Mouse (Mus musculus) embryonic stem cell, embryonic (primary cell): ENCODE data around the gene Lnpk.

Experiments
- CTCF ChIA-PET, 4 experiments: fragments of 300-600 bp in 2 of 4; fragments of 350-600 bp in 2 of 4; sonication (Branson Sonifier 250); formaldehyde crosslinking; loops; one replicate each; lab custom pipeline; 2022; ENCODE audit warnings: inconsistent platforms in 2 of 4; lab: Charles Lee
- POLR2A ChIA-PET, 4 experiments: fragments of 300-600 bp in 2 of 4; fragments of 350-600 bp in 2 of 4; sonication (Branson Sonifier 250); formaldehyde crosslinking; loops; one replicate each; lab custom pipeline; 2022; ENCODE audit warnings: antibody characterized with exemption in 4 of 4, inconsistent platforms in 1 of 4; lab: Charles Lee

Gene Lnpk

GRCm38 (mm10) chr2:74578843-74579489 is at the start of gene Lnpk:
Lnpk (minus strand) TSS chr2:74579435.
- CTCF ChIA-PET = interaction anchor here in 1 of 4 experiments (1.3 kb wide), 1 partner anchor 79 kb away, joined by 3 read pairs; no protein-coding TSS in a partner anchor
- POLR2A ChIA-PET = interaction anchor here in 3 of 4 experiments (0.8 to 2.3 kb wide), 8 partner anchors 11 to 21 kb away, joined by 3 to 10 read pairs (median 4); no protein-coding TSS in a partner anchor

GRCm38 (mm10) chr2:74620368-74620767 is 41.1 kb upstream of the Lnpk start:
- CTCF ChIA-PET = interaction anchor here in 3 of 4 experiments (0.6 to 1.4 kb wide), 4 partner anchors 14 to 507 kb away, joined by 3 to 13 read pairs (median 4); no protein-coding TSS in a partner anchor
- POLR2A ChIA-PET = interaction anchor here in 1 of 4 experiments (0.7 kb wide), 1 partner anchor 456 kb away, joined by 4 read pairs; no protein-coding TSS in a partner anchor

- CTCF ChIA-PET = interaction anchor here in 3 of 4 experiments (0.6 to 1.4 kb wide), 4 partner anchors 16 to 547 kb away, joined by 3 to 13 read pairs (median 4); no protein-coding TSS in a partner anchor
- POLR2A ChIA-PET = interaction anchor here in 1 of 4 experiments (0.7 kb wide), 1 partner anchor 455 kb away, joined by 4 read pairs; no protein-coding TSS in a partner anchor
Observed at GRCm38 (mm10) chr2:74619676-74620246, 40.5 kb upstream of the Lnpk start.

GRCm38 (mm10) chr2:74617706-74618105 is 38.5 kb upstream of the Lnpk start:
- CTCF ChIA-PET = no interaction called here

GRCm38 (mm10) chr2:74611406-74611805 is 32.2 kb upstream of the Lnpk start:
- POLR2A ChIA-PET = interaction anchor here in 1 of 4 experiments (0.6 kb wide), 1 partner anchor 56 kb away, joined by 3 read pairs; no protein-coding TSS in a partner anchor
- CTCF ChIA-PET = no interaction called here

More at GRCm38 (mm10) chr2:74617706-74618105, 38.5 kb upstream of the Lnpk start:
- POLR2A ChIA-PET = no interaction called here

- POLR2A ChIA-PET = interaction anchor here in 1 of 4 experiments (0.6 kb wide), 2 partner anchors 128 to 609 kb away, joined by 4 to 9 read pairs; no protein-coding TSS in a partner anchor
Observed at GRCm38 (mm10) chr2:74609350-74609749, 30.1 kb upstream of the Lnpk start.

GRCm38 (mm10) chr2:74606087-74606760 is 27.0 kb upstream of the Lnpk start:
- CTCF ChIA-PET = interaction anchor here in 1 of 4 experiments (0.6 kb wide), 1 partner anchor 14 kb away, joined by 3 read pairs; no protein-coding TSS in a partner anchor
- POLR2A ChIA-PET = no interaction called here

More at GRCm38 (mm10) chr2:74609350-74609749, 30.1 kb upstream of the Lnpk start:
- CTCF ChIA-PET = interaction anchor here in 1 of 4 experiments (0.7 kb wide), 1 partner anchor 33 kb away, joined by 4 read pairs; no protein-coding TSS in a partner anchor

- CTCF ChIA-PET = no interaction called here
- POLR2A ChIA-PET = no interaction called here
Observed at GRCm38 (mm10) chr2:74604011-74604410, 24.8 kb upstream of the Lnpk start.

GRCm38 (mm10) chr2:74602483-74602882 is 23.2 kb upstream of the Lnpk start:
- POLR2A ChIA-PET = no interaction called here

GRCm38 (mm10) chr2:74597169-74597568 is 17.9 kb upstream of the Lnpk start:
- ChIA-PET POLR2A (no interaction called here), CTCF (no interaction called here)

More at GRCm38 (mm10) chr2:74602483-74602882, 23.2 kb upstream of the Lnpk start:
- CTCF ChIA-PET = no interaction called here

- POLR2A ChIA-PET = no interaction called here
- CTCF ChIA-PET = no interaction called here
Observed at GRCm38 (mm10) chr2:74596094-74596493, 16.9 kb upstream of the Lnpk start.

GRCm38 (mm10) chr2:74578146-74578842 is 941 bp downstream of the Lnpk start:
- ChIA-PET POLR2A (interaction anchor here (0.5 to 2.3 kb wide), 11 partner anchors 9 to 21 kb away, joined by 3 to 10 read pairs (median 4); no protein-coding TSS in a partner anchor), CTCF (interaction anchor here in 1 of 4 experiments (1.3 kb wide), 1 partner anchor 80 kb away, joined by 3 read pairs; no protein-coding TSS in a partner anchor)

GRCm38 (mm10) chr2:74570390-74570789 is 8.8 kb downstream of the Lnpk start:
- ChIA-PET CTCF (no interaction called here), POLR2A (interaction anchor here in 1 of 4 experiments (0.7 kb wide), 1 partner anchor 489 kb away, joined by 5 read pairs; no protein-coding TSS in a partner anchor)

- ChIA-PET POLR2A (interaction anchor here in 1 of 4 experiments (1.3 kb wide), 1 partner anchor 18 kb away, joined by 3 read pairs; no protein-coding TSS in a partner anchor), CTCF (no interaction called here)
Observed at GRCm38 (mm10) chr2:74559822-74560221, 19.4 kb downstream of the Lnpk start.

GRCm38 (mm10) chr2:74559092-74559491 is 20.1 kb downstream of the Lnpk start:
- POLR2A ChIA-PET = interaction anchor here in 1 of 4 experiments (1.3 kb wide), 1 partner anchor 19 kb away, joined by 3 read pairs; no protein-coding TSS in a partner anchor
- CTCF ChIA-PET = no interaction called here

- ChIA-PET POLR2A (interaction anchor here in 3 of 4 experiments (0.6 to 1.5 kb wide), 4 partner anchors 19 to 51 kb away, joined by 3 to 5 read pairs (median 4); no protein-coding TSS in a partner anchor), CTCF (no interaction called here)
Observed at GRCm38 (mm10) chr2:74557451-74557850, 21.8 kb downstream of the Lnpk start.

- ChIA-PET CTCF (no interaction called here), POLR2A (interaction anchor here in 1 of 4 experiments (0.6 kb wide), 1 partner anchor 770 kb away, joined by 4 read pairs; no protein-coding TSS in a partner anchor)
Observed at GRCm38 (mm10) chr2:74551929-74552328, 27.3 kb downstream of the Lnpk start.

GRCm38 (mm10) chr2:74548306-74548705 is 30.9 kb downstream of the Lnpk start:
- ChIA-PET POLR2A (interaction anchor here in 2 of 4 experiments (0.7 to 1.2 kb wide), 2 partner anchors 10 to 15 kb away, joined by 3 to 4 read pairs; no protein-coding TSS in a partner anchor), CTCF (no interaction called here)
